Mouse (Mus musculus) C2C12 (cell line): ENCODE data around the gene Epha4.

Experiments used
- CTCF ChIP-seq: IDR thresholded peaks from one replicate; pipeline ENCODE4 v1.5.1; 2011; ENCODE audit not compliant: control insufficient read depth, insufficient read depth, insufficient read length
- MAX ChIP-seq: IDR thresholded peaks from one replicate; pipeline ENCODE4 v1.6.1; 2011; ENCODE audit warnings: mild to moderate bottlenecking, control low read depth
- USF1 ChIP-seq: IDR thresholded peaks from one replicate; pipeline ENCODE4 v1.6.1; 2011; ENCODE audit warnings: low read depth, mild to moderate bottlenecking, control low read depth, moderate library complexity

GRCm38 (mm10) chr1:77437881-77438610, 76.8 kb downstream of the Epha4 start:
- TF ChIP-seq CTCF (no peak), USF1 (no peak), MAX (no peak)
